Comparison of ENCODE assay signal across 9 mouse cellular contexts in genomic region chr6:36393705-36394104, GRCm38 (mm10). TPM values are rescaled to one million over a fixed set of nuclear protein-coding genes. Genes with fewer than 3 reads are reported as not detected.
DNase-seq lines count a peak whose midpoint lies in the region; ATAC-seq and TF ChIP-seq lines count a peak whose summit lies in the region.
"Had no signal": no experiment of that assay in that cellular context is flagged by ENCODE, and none has a peak within 500 bp of the region (broad histone marks: within the 10 kb centered on the region; RNA-seq: fewer than 3 reads in every experiment).

No protein-coding gene starts in this region.

- 0 out of 2 replicates have a peak, but pooled peaks cover under 1% of the 10 kb centered on the region for H3K4me1 ChIP-seq in hindbrain, embryonic 14.5 days (replicated peaks; ENCODE audit: control insufficient read depth, insufficient read depth, low read length)
- peaks cover 8% of the 10 kb centered on the region; the same call in 1 of the 2 replicates for H3K4me1 ChIP-seq in hindbrain, embryonic 12.5 days
- H3K4me1 ChIP-seq in cortical plate, adult 2 months (ENCODE audit: control insufficient read depth, insufficient read depth, low read length) = no peaks in the 10 kb centered on the region

- ATAC-seq in hindbrain, embryonic 14.5 days (ENCODE audit: low FRiP score) = no peak
- no peak for ATAC-seq in hindbrain, embryonic 12.5 days (ENCODE audit: low FRiP score)

- H3K27ac ChIP-seq in hindbrain, embryonic 14.5 days = no peak overlapping the region
- H3K27ac ChIP-seq in hindbrain, embryonic 12.5 days = no peak overlapping the region
- no peak overlapping the region for H3K27ac ChIP-seq in cortical plate, adult 2 months (ENCODE audit: insufficient read depth, low read length)
- H3K27ac ChIP-seq: liver, embryonic 14.5 days had no signal

- H3K27me3 ChIP-seq in hindbrain, embryonic 14.5 days (ENCODE audit: control insufficient read depth, insufficient read depth, low read length) = peaks cover 16% of the 10 kb centered on the region
- peaks cover 26% of the 10 kb centered on the region for H3K27me3 ChIP-seq in hindbrain, embryonic 12.5 days

- H3K36me3 ChIP-seq in hindbrain, embryonic 14.5 days (replicated peaks; ENCODE audit: control insufficient read depth, insufficient read depth) = no peaks in the 10 kb centered on the region
- H3K36me3 ChIP-seq in hindbrain, embryonic 12.5 days = no peaks in the 10 kb centered on the region

- no peak overlapping the region for H3K4me3 ChIP-seq in hindbrain, embryonic 14.5 days (replicated peaks; ENCODE audit: low read length)
- H3K4me3 ChIP-seq in hindbrain, embryonic 12.5 days = no peak overlapping the region
- no peak overlapping the region for H3K4me3 ChIP-seq in cortical plate, adult 2 months (ENCODE audit: insufficient read depth, low read length)

- H3K9me3 ChIP-seq in hindbrain, embryonic 14.5 days (ENCODE audit: control insufficient read depth, low read length) = no peaks in the 10 kb centered on the region
- no peaks in the 10 kb centered on the region for H3K9me3 ChIP-seq in hindbrain, embryonic 12.5 days (replicated peaks)

- no peak overlapping the region for H3K4me2 ChIP-seq in hindbrain, embryonic 14.5 days (replicated peaks)
- no peak overlapping the region for H3K4me2 ChIP-seq in hindbrain, embryonic 12.5 days (replicated peaks)

- peak; percentile 68 for DNase-seq in hindbrain, embryonic 14.5 days (ENCODE audit: low spot score)
- DNase-seq in 3T3-L1 (ENCODE audit: low read depth, low spot score) = peak; percentile 9
- peak; percentile 4 for DNase-seq in 416B (ENCODE audit: low read depth)
- no peak for DNase-seq in natural killer cell, adult 2 months (ENCODE audit: low spot score in 2 of 2)
- DNase-seq in thymus, postnatal 25 days = no peak
- DNase-seq: kidney, postnatal 36 days had no signal

- WGBS in hindbrain, embryonic 14.5 days = 62% methylated on average over 4 of the region's 4 CpGs
- WGBS in hindbrain, embryonic 12.5 days = 66% methylated on average over 4 of the region's 4 CpGs

- TF ChIP-seq POLR2A in cortical plate, adult 2 months (IDR thresholded peaks at IDR 0.05; ENCODE audit: extremely low read depth, insufficient read depth, low read length) = no peak

- H3K9ac ChIP-seq in hindbrain, embryonic 14.5 days = no peak overlapping the region
- no peak overlapping the region for H3K9ac ChIP-seq in hindbrain, embryonic 12.5 days
- H3K9ac ChIP-seq: liver, embryonic 14.5 days had no signal

- TF ChIP-seq CTCF in cortical plate, adult 2 months (IDR thresholded peaks at IDR 0.05; ENCODE audit: extremely low read depth, insufficient read depth, low read length) = peak; percentile 38; the same call in 1 of the 2 replicates

RNA-seq across cellular contexts. Expression of gene Chrm2, which starts 5.8 kb away (rescaled TPM):
- 11.9 and 13.1 TPM in 2 replicates for polyA plus RNA-seq in hindbrain, embryonic 14.5 days (2014; fragmentation: Nextera tagmentation; extraction: Ambion mirVana)
- 1.5 and 2.0 TPM in 2 replicates for polyA plus RNA-seq in hindbrain, embryonic 12.5 days (2016; fragmentation: Nextera tagmentation; extraction: Ambion mirVana)
- 4.7 and 4.8 TPM in 2 replicates for polyA plus RNA-seq in cortical plate, adult 2 months (2012; rRNA removed)

Comparison
In these comparisons a context has a peak if more than half of its experiments do, and no peak if none do; other contexts are left out.
1. DNase-seq: peak in hindbrain, embryonic 14.5 days (single experiment), 3T3-L1 (single experiment) and 416B (single experiment); none in natural killer cell, adult 2 months (0 of 2) and thymus, postnatal 25 days (single experiment).